Mouse (Mus musculus): ENCODE results near the gene Cyb561d2.

DNA sequence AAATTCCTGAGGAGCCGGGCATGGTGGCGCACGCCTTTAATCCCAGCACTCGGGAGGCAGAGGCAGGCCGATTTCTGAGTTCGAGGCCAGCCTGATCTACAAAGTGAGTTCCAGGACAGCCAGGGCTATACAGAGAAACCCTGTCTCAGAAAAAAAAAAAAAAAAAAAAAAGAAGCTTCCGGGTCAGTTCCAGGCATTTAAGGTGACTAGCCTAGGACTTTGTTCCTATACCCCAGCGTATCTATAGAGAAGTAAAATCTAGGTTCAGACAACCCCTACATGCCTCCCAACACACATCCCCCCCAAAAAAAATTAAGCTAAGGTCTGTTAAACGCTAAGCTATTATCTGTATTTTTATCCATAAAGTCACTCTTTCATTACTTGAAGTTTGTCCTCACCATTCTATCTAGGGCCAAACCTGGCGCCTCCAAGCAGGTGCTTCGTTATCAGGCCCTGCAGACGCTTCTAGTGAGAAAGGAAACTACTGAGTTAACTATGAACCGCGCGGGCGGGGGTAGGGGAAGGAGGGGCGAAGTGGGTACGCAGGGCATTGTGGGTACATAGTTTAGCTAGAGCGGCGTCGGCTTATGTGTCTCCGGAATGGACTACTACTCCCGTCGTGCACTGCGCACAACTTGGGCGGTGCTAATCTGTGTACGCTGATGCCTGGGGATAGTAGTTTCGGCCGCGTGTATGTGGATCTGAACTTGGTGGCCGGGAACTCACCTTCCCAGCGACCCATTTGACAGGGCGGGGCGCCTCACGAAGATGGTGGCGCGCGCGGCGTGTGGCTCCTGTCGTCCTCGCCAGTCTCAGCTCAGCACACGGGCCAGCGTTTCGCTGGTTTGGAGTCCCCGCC, 45.2 kb upstream of the Cyb561d2 start, which contains the start of gene Ifrd2:
- no peak for TF ChIP-seq FLI1 (IDR thresholded peaks at IDR 0.05; ENCODE audit: low read length)
- no peak for TF ChIP-seq GATA1 (IDR thresholded peaks at IDR 0.05; ENCODE audit: borderline replicate concordance, low read length)

Data from megakaryocyte, embryonic 14.5 days (primary cell).